Comparison of ENCODE assay signal across 8 mouse cellular contexts in genomic region chr10:61920655-61921365, GRCm38 (mm10). TPM values are rescaled to one million over a fixed set of nuclear protein-coding genes. Genes with fewer than 3 reads are reported as not detected.
A peak's percentile ranks its signal among the peaks of the same experiment; 100 is the strongest.
DNase-seq lines count a peak whose midpoint lies in the region; ATAC-seq and TF ChIP-seq lines count a peak whose summit lies in the region.

No protein-coding gene starts in this region.

- no peak for ATAC-seq in forebrain, embryonic 15.5 days (replicated peaks)
- ATAC-seq in heart, embryonic 14.5 days (ENCODE audit: insufficient number of reproducible peaks, insufficient read depth, low FRiP score, low read depth) = peak; percentile 83
- ATAC-seq in limb, embryonic 14.5 days (ENCODE audit: low FRiP score, low read depth) = peak; percentile 34; the same call in 1 of the 2 replicates
- no peak for ATAC-seq in inflammation-experienced regulatory T-cells, adult 6 months

- no peak for DNase-seq in forebrain, embryonic 10.5 days (ENCODE audit: extremely low spot score, low spot score)
- DNase-seq in ES-E14 (ENCODE audit: low read depth, low spot score) = no peak
- DNase-seq in limb, embryonic 14.5 days (ENCODE audit: low spot score) = no peak
- no peak for DNase-seq in urinary bladder, adult 18-20 months (ENCODE audit: low spot score in 2 of 2)
- DNase-seq in urinary bladder, postnatal 4 days (ENCODE audit: low spot score in 2 of 2) = no peak

- H3K36me3 ChIP-seq in forebrain, embryonic 10.5 days (replicated peaks) = no peaks in the 10 kb centered on the region; the same call in 1 of the 2 replicates
- H3K36me3 ChIP-seq in forebrain, embryonic 15.5 days = no peaks in the 10 kb centered on the region
- H3K36me3 ChIP-seq in ES-E14 (ENCODE audit: control insufficient read depth, insufficient read depth, low read length, poor library complexity, severe bottlenecking) = no peaks in the 10 kb centered on the region
- no peaks in the 10 kb centered on the region for H3K36me3 ChIP-seq in heart, embryonic 14.5 days (ENCODE audit: control insufficient read depth, insufficient read depth, low read length)
- no peaks in the 10 kb centered on the region for H3K36me3 ChIP-seq in limb, embryonic 14.5 days (ENCODE audit: control insufficient read depth, insufficient read depth, low read length)

- peak overlapping the region; percentile 63 for H3K27ac ChIP-seq in forebrain, embryonic 10.5 days
- no peak overlapping the region for H3K27ac ChIP-seq in forebrain, embryonic 15.5 days (replicated peaks)
- H3K27ac ChIP-seq in ES-E14 (ENCODE audit: insufficient read depth, low read depth, low read length, poor library complexity, severe bottlenecking) = no peak overlapping the region
- peak overlapping the region; percentile 70 to 90 for H3K27ac ChIP-seq in heart, embryonic 14.5 days (replicated peaks in 1 of 2; ENCODE audit: control insufficient read depth in 1 of 2, insufficient read depth in 1 of 2, low read depth in 2 of 2, low read length in 2 of 2)
- H3K27ac ChIP-seq in limb, embryonic 14.5 days (replicated peaks; ENCODE audit: low read depth, low read length) = peak overlapping the region; percentile 72

- in situ Hi-C loops in ES-E14 (cut with MboI; ENCODE audit: low sequenced_read_pairs in 2 of 2, unreplicated experiment in 2 of 2) = no loop called here

- TF ChIP-seq POLR2A in limb, embryonic 14.5 days (IDR thresholded peaks at IDR 0.05; ENCODE audit: borderline replicate concordance, extremely low read depth, insufficient read depth, insufficient read length) = no peak

- no peak overlapping the region for H3K4me3 ChIP-seq in forebrain, embryonic 10.5 days
- H3K4me3 ChIP-seq in forebrain, embryonic 15.5 days = no peak overlapping the region
- no peak overlapping the region for H3K4me3 ChIP-seq in ES-E14 (ENCODE audit: insufficient read depth in 1 of 2, low read depth in 1 of 2, low read length in 2 of 2, poor library complexity in 1 of 2, severe bottlenecking in 1 of 2)
- peak overlapping the region in 1 of 2 experiments; percentile 9; a peak in 1 of 4 replicates for H3K4me3 ChIP-seq in heart, embryonic 14.5 days (ENCODE audit: control insufficient read depth in 1 of 2, insufficient read depth in 1 of 2, low read depth in 1 of 2, low read length in 2 of 2)
- no peak overlapping the region for H3K4me3 ChIP-seq in limb, embryonic 14.5 days (replicated peaks; ENCODE audit: low read length)

- H3K9me3 ChIP-seq in forebrain, embryonic 10.5 days = peaks cover 11% of the 10 kb centered on the region
- H3K9me3 ChIP-seq in forebrain, embryonic 15.5 days = no peaks in the 10 kb centered on the region
- H3K9me3 ChIP-seq in ES-E14 (ENCODE audit: control insufficient read depth, insufficient read depth, low read depth, low read length) = no peaks in the 10 kb centered on the region
- peaks cover 3% of the 10 kb centered on the region; the same call in 1 of the 2 replicates for H3K9me3 ChIP-seq in heart, embryonic 14.5 days (ENCODE audit: control insufficient read depth, low read length)
- no peaks in the 10 kb centered on the region for H3K9me3 ChIP-seq in limb, embryonic 14.5 days (ENCODE audit: control insufficient read depth, low read length)

- no peak overlapping the region for H3K4me2 ChIP-seq in forebrain, embryonic 15.5 days (replicated peaks)
- H3K4me2 ChIP-seq in heart, embryonic 14.5 days (ENCODE audit: low read length) = peak overlapping the region; percentile 55
- H3K4me2 ChIP-seq in limb, embryonic 14.5 days (replicated peaks; ENCODE audit: low read depth, low read length, severe bottlenecking) = peak overlapping the region; percentile 22

- no peaks in the 10 kb centered on the region for H3K27me3 ChIP-seq in forebrain, embryonic 10.5 days (ENCODE audit: poor library complexity, severe bottlenecking)
- no peaks in the 10 kb centered on the region for H3K27me3 ChIP-seq in forebrain, embryonic 15.5 days
- no peaks in the 10 kb centered on the region for H3K27me3 ChIP-seq in heart, embryonic 14.5 days (ENCODE audit: control insufficient read depth, insufficient read depth, low read length)
- no peaks in the 10 kb centered on the region for H3K27me3 ChIP-seq in limb, embryonic 14.5 days (ENCODE audit: control insufficient read depth, insufficient read depth, low read length)

- 52% methylated on average over 11 of the region's 11 CpGs for WGBS in forebrain, embryonic 10.5 days
- WGBS in forebrain, embryonic 15.5 days = 33% methylated on average over 11 of the region's 11 CpGs
- WGBS in heart, embryonic 14.5 days = 5% methylated on average over 11 of the region's 11 CpGs
- 8% methylated on average over 11 of the region's 11 CpGs for WGBS in limb, embryonic 14.5 days

- no peak overlapping the region for H3K9ac ChIP-seq in forebrain, embryonic 15.5 days (replicated peaks)
- H3K9ac ChIP-seq in ES-E14 (ENCODE audit: insufficient read depth, low read depth, low read length, poor library complexity, severe bottlenecking) = peak overlapping the region; percentile 58; the same call in 1 of the 2 replicates
- peak overlapping the region; percentile 47 for H3K9ac ChIP-seq in heart, embryonic 14.5 days (ENCODE audit: low read length)
- H3K9ac ChIP-seq in limb, embryonic 14.5 days (ENCODE audit: low read depth, low read length, severe bottlenecking) = no peak overlapping the region; the same call in none of the 2 replicates

- peaks cover 33% of the 10 kb centered on the region for H3K4me1 ChIP-seq in forebrain, embryonic 10.5 days
- peaks cover 9% of the 10 kb centered on the region; the same call in 1 of the 2 replicates for H3K4me1 ChIP-seq in forebrain, embryonic 15.5 days
- peaks cover 2 to 10% of the 10 kb centered on the region in 2 experiments; a peak in 3 of 4 replicates for H3K4me1 ChIP-seq in ES-E14 (ENCODE audit: control insufficient read depth in 2 of 2, insufficient read depth in 2 of 2, low read length in 2 of 2, poor library complexity in 1 of 2)
- H3K4me1 ChIP-seq in heart, embryonic 14.5 days (ENCODE audit: control insufficient read depth in 2 of 2, insufficient read depth in 2 of 2, low read length in 2 of 2) = peaks cover 26 to 38% of the 10 kb centered on the region in 2 experiments
- peaks cover 23% of the 10 kb centered on the region for H3K4me1 ChIP-seq in limb, embryonic 14.5 days (ENCODE audit: control insufficient read depth, insufficient read depth, low read length)

TF ChIP-seq in ES-E14, 5 proteins besides CTCF, POLR2A, EP300 and RAD21:
- TF ChIP-seq ZC3H11A (IDR thresholded peaks at IDR 0.05; ENCODE audit: borderline replicate concordance, low read depth, low read length) = no peak
- TF ChIP-seq CHD2 (IDR thresholded peaks at IDR 0.05; ENCODE audit: low read depth, low read length) = no peak
- TF ChIP-seq HCFC1 (IDR thresholded peaks at IDR 0.05; ENCODE audit: borderline replicate concordance, insufficient read depth, low read length) = no peak
- TF ChIP-seq MAFK (IDR thresholded peaks at IDR 0.05; ENCODE audit: insufficient read depth, low read depth, low read length) = no peak
- TF ChIP-seq ZNF384 (IDR thresholded peaks at IDR 0.05; ENCODE audit: low read depth, low read length) = no peak

RNA-seq across cellular contexts. Expression of gene Col13a1, which starts 58.1 kb away (rescaled TPM):
- 3.2 and 3.4 TPM in 2 replicates for polyA plus RNA-seq in forebrain, embryonic 10.5 days (2016; fragmentation: Nextera tagmentation; extraction: Ambion mirVana)
- 0.78 and 1.1 TPM in 2 replicates for polyA plus RNA-seq in forebrain, embryonic 15.5 days (2015; fragmentation: Nextera tagmentation; extraction: Ambion mirVana)
- 4.2 and 4.7 TPM in 2 replicates for total RNA-seq in ES-E14 (2012; rRNA removed)
- 6.3 and 9.5 TPM in 2 replicates for polyA plus RNA-seq in heart, embryonic 14.5 days (2014; fragmentation: Nextera tagmentation; extraction: Ambion mirVana)
- 7.0 and 10.2 TPM in 2 replicates for polyA plus RNA-seq in limb, embryonic 14.5 days (2012; rRNA removed)
- polyA plus RNA-seq in limb, embryonic 14.5 days (2014; fragmentation: Nextera tagmentation; extraction: Ambion mirVana) = 5.5 and 6.4 TPM in 2 replicates
- polyA plus RNA-seq in inflammation-experienced regulatory T-cells, adult 6 months (2017; shearing (Covaris generic)) = not detected

Comparison
In these comparisons a context has a peak if more than half of its experiments do, and no peak if none do; other contexts are left out.
1. H3K27ac ChIP-seq: peak in forebrain, embryonic 10.5 days (single experiment), heart, embryonic 14.5 days (2 of 2) and limb, embryonic 14.5 days (single experiment); none in forebrain, embryonic 15.5 days (single experiment) and ES-E14 (single experiment).
2. ATAC-seq: peak in heart, embryonic 14.5 days (single experiment) and limb, embryonic 14.5 days (single experiment); none in forebrain, embryonic 15.5 days (single experiment) and inflammation-experienced regulatory T-cells, adult 6 months (single experiment).
3. H3K9ac ChIP-seq: peak in ES-E14 (single experiment) and heart, embryonic 14.5 days (single experiment); none in forebrain, embryonic 15.5 days (single experiment) and limb, embryonic 14.5 days (single experiment).